Mouse (Mus musculus): ENCODE measurements around the gene Slc5a7. TPM values are rescaled to one million over a fixed set of nuclear protein-coding genes. Genes with fewer than 3 reads are reported as not detected.

Slc5a7 gene
- total RNA-seq (2022) = under 1 TPM in 3 of 4 experiments, not detected in 1; 0.09 to 0.44 (median 0.11) TPM

GRCm38 (mm10) chr17:54298934-54299333, at the start of gene Slc5a7:
Gene Slc5a7 (minus strand): TSS chr17:54299034.
- no peak for DNase-seq (ENCODE audit: low spot score)

DNA sequence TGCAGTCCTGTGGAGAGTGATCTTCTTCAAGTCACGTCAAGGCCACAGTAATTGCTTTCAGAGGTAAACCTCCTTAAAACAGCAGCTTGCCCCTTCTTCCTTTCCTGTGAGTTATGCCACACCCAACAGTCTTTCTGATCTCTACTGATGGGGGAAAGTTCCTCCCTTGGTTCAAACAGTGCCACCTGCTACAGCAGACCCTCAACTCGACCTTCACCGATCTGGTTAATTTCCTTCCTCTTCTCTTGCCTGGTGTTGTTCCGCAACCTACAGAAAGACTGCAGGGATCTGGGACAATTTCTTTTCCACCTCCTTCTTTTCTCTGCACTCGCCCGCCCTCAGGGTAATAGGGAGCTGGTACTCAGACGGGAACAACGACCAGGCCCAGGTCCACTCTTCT, 48.8 kb upstream of the Slc5a7 start:
- no peak for DNase-seq (ENCODE audit: low spot score)

DNA sequence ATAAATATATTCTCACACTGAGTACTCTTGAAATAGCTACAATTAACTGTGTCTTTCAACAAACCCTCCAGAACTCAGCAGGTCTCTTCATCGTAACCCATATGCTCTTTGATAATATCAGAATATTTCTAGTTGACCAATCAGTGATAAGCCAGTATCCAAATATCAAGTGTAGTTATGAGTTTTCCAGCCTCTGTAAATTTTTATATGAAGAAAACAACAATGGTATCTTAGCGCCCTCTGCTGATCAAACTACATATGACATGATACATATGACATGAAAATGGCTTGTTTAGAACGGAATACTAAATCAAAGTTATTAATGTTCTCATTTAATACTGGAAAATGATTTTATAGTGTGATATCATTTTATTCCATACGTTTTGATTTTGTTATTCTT, 44.6 kb upstream of the Slc5a7 start:
- DNase-seq (ENCODE audit: low spot score) = no peak

GRCm38 (mm10) chr17:54298232-54298924, 456 bp downstream of the Slc5a7 start:
- DNase-seq (ENCODE audit: low spot score) = no peak

- DNase-seq (ENCODE audit: low spot score) = no peak
Observed at GRCm38 (mm10) chr17:54250783-54251182, 48.1 kb downstream of the Slc5a7 start.

DNA sequence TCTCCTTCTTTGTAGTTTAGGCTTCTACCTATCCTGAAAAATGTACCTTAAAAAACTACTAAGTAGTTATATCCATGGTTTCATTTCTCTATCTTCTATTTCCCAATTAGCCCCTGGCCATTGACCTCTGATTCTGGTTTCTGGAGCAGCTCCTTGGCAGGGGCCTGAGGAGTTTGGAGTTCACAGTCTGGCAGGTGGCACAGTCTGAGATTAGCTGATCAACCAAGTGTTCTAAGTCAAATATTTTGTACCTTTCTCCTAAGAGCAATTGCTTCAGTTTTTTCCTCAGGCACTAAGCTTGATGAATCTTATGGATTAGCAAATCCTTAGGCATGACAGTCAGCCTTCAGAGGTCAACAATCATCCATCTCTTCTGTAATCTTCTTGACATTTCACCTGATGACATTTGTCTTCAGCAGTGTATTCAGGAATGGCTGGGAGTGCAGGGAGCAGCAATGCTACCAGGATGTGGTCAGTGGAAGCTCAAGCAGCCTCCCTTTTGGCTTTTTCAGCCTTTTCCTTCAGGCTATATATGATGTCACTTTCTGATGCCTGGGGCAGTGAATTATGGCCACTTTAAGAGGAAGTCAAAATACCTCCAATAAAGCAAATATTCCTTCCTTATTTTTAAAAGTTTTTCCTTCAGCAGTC, 55.1 kb downstream of the Slc5a7 start:
- DNase-seq (ENCODE audit: low spot score) = no peak

DNA sequence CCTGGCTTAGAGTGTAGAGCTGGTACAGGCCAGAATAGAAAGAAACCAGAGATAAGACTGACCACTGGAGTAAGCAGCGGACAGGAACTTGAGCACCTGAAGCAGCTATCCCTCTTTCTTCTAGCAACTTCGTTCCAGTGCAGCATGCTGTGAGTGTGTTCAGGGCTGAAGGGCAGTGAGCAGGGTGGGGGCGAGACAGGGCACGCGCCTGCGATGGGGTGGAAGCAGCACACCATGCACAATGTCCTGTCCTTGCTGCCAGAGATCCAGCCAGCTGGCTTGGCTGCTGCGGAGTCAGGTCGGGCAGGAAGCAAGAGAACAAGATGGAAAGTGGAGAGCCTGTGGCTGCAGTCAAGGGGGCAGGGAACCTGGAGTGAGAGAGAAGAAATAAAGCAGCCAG, 59.4 kb downstream of the Slc5a7 start:
- DNase-seq (ENCODE audit: low spot score) = no peak
